Mouse (Mus musculus): Measurements from ENCODE around the gene Olfr1180. TPM values are rescaled to one million over a fixed set of nuclear protein-coding genes. Genes with fewer than 3 reads are reported as not detected.
"Not testable (repeated sequence)": the region's sequence is repeated elsewhere in the genome, so short reads cannot be mapped to it uniquely, and the experiment has no call there.

Gene Olfr1180
- polyA plus RNA-seq (2012; rRNA removed): not detected in 2 replicates

DNA sequence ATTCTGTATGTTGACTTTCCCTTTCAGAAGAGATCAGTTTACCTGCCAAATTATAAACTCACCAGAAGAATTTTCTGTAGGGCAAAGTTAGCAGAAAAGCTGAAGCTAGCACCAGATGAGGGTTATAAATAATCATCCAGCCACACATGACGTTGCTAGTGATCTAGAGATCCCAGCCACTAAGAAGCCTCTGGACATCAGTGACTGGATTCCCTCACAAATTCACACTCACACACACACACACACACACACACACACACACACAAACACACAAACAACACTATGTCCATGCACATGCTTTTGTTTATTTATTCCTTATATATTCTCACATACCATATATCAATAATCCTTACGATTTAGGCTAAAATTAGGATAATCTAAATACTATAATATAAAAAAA, at the start of gene Olfr1180:
Gene Olfr1180 (minus strand): TSS at position 101 of the 400 bp plus-strand sequence.
- TF ChIP-seq CTCF (IDR thresholded peaks at IDR 0.05; ENCODE audit: insufficient read depth, low read length): no peak
- no peak for TF ChIP-seq POLR2A (IDR thresholded peaks at IDR 0.05; ENCODE audit: borderline replicate concordance, extremely low read depth, low read depth, low read length)
- 65% methylated on average over 2 of the region's 2 CpGs for WGBS
- DNase-seq: no peak
- Histone ChIP-seq H3K4me3 (replicated peaks; ENCODE audit: extremely low read depth, low read depth, low read length) (no peak within 1 kb of the TSS), H3K4me1 (ENCODE audit: control insufficient read depth, insufficient read depth, low read length) (no peaks in the 10 kb centered on the region)

- H3K4me3 ChIP-seq (replicated peaks; ENCODE audit: extremely low read depth, low read depth, low read length); H3K4me1 ChIP-seq (ENCODE audit: control insufficient read depth, insufficient read depth, low read length); DNase-seq: not testable (repeated sequence)
- WGBS: 87% methylated on average over 1 of the region's 1 CpGs
Measured at GRCm38 (mm10) chr2:88454567-88454966, 35.6 kb upstream of the Olfr1180 start, which contains the start of gene Olfr1183. TSS of gene Olfr1183 (plus strand) at chr2:88454867.

DNA sequence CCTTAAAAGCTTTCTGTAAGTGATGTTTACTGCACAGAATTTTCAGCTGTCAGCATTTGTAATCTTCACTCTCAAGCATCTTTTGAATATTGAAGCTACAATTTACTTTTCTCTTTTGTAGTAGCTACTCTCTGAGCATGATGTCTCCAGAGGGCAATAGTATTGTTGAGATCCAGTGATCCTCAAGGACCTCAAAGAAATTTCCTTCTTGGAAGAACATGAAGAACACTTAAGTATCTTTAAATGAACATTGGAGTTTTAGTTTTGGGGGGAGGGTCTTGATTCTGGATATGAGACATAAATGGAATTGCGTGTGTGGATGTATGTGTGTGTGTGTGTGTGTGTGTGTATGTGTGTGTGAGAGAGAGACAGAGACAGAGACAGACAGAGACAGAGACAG, 30.1 kb upstream of the Olfr1180 start, which contains the start of gene Gm13757:
Gene Gm13757 (minus strand): TSS at position 101 of the 400 bp plus-strand sequence.
- TF ChIP-seq CTCF (IDR thresholded peaks at IDR 0.05; ENCODE audit: insufficient read depth, low read length) (no peak), POLR2A (IDR thresholded peaks at IDR 0.05; ENCODE audit: borderline replicate concordance, extremely low read depth, low read depth, low read length) (no peak)
- DNase-seq: no peak
- H3K4me3 ChIP-seq (replicated peaks; ENCODE audit: extremely low read depth, low read depth, low read length): no peak within 1 kb of the TSS
- no peaks in the 10 kb centered on the region for H3K4me1 ChIP-seq (ENCODE audit: control insufficient read depth, insufficient read depth, low read length)
- 93% methylated on average over 1 of the region's 1 CpGs for WGBS

DNA sequence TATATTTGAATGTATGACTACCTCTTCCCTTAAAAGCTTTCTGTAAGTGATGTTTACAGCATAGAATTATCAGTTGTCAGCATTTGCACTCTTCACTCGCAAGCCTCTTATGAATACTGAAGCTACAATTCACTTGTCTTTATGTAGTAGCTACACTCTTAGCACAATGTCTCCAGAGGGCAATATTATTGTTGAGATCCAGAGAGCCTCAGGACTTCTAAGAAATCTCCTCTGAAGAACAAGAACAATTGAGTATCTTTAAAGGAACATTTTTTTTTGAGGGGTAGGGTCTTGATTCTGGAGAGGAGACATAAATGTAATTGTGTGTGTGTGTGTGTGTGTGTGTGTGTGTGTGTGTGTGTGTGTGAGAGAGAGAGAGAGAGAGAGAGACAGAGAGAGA, 7.1 kb upstream of the Olfr1180 start, which contains the start of gene Olfr1181:
Gene Olfr1181 (minus strand): TSS at position 101 of the 400 bp plus-strand sequence.
- no peak for TF ChIP-seq POLR2A (IDR thresholded peaks at IDR 0.05; ENCODE audit: borderline replicate concordance, extremely low read depth, low read depth, low read length)
- no peak for TF ChIP-seq CTCF (IDR thresholded peaks at IDR 0.05; ENCODE audit: insufficient read depth, low read length)
- Histone ChIP-seq H3K4me3 (replicated peaks; ENCODE audit: extremely low read depth, low read depth, low read length) (no peak within 1 kb of the TSS), H3K4me1 (ENCODE audit: control insufficient read depth, insufficient read depth, low read length) (no peaks in the 10 kb centered on the region)
- 73% methylated on average over 1 of the region's 1 CpGs for WGBS
- no peak for DNase-seq

DNA sequence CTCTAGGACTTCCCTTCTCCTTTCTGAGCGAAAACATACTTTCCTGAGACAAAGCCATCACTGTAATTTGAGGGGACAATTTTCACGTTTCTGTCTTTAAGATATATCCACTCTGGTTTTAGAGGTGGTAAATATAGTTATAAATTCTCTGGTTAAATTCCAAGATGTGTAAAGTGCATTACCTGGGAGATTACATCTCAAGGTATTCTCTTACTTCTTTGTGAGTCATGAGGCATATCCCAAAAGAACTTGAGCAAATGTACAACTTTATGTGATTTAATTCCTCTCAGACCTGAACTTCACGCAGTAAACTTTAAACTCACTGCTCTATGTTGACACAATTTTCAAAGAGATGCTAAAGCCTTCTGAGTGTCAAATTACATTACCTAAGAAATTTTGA, 12.6 kb downstream of the Olfr1180 start, which contains the start of gene Olfr1179:
Gene Olfr1179 (minus strand): TSS at position 101 of the 400 bp plus-strand sequence.
- H3K4me3 ChIP-seq (replicated peaks; ENCODE audit: extremely low read depth, low read depth, low read length): no peak within 1 kb of the TSS
- 63% methylated on average over 3 of the region's 3 CpGs for WGBS
- DNase-seq: no peak
- TF ChIP-seq POLR2A (IDR thresholded peaks at IDR 0.05; ENCODE audit: borderline replicate concordance, extremely low read depth, low read depth, low read length): no peak
- no peak for TF ChIP-seq CTCF (IDR thresholded peaks at IDR 0.05; ENCODE audit: insufficient read depth, low read length)
- H3K4me1 ChIP-seq (ENCODE audit: control insufficient read depth, insufficient read depth, low read length): no peaks in the 10 kb centered on the region

DNA sequence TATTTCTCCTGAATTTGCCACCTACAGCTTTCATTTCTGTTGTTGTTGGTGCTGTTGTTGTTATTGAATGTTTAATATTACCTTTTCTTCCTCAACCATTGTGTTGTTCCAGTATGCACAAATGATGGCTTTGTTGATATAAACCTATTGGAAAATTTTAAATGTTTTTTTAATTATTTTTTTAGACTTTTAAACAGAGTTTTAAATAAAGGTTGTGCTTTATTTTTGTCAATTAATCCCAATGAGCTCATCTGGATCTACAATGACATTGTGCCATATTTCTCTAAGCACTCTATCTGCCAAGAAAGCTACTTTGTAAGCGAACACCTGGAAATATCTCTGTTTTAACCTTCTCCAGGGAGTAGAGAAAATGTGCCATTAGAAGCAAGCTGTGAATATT, 32.2 kb downstream of the Olfr1180 start, which contains the start of gene Olfr1178:
Gene Olfr1178 (plus strand): TSS at position 301 of the 400 bp plus-strand sequence.
- TF ChIP-seq CTCF (IDR thresholded peaks at IDR 0.05; ENCODE audit: insufficient read depth, low read length) (no peak), POLR2A (IDR thresholded peaks at IDR 0.05; ENCODE audit: borderline replicate concordance, extremely low read depth, low read depth, low read length) (no peak)
- 78% methylated on average over 1 of the region's 1 CpGs for WGBS
- no peak within 1 kb of the TSS for H3K4me3 ChIP-seq (replicated peaks; ENCODE audit: extremely low read depth, low read depth, low read length)
- no peaks in the 10 kb centered on the region for H3K4me1 ChIP-seq (ENCODE audit: control insufficient read depth, insufficient read depth, low read length)
- DNase-seq: no peak

Other genes starting within 250 kb of the Olfr1180 start
- gene Olfr1168, start 237.3 kb downstream of the Olfr1180 start, polyA plus RNA-seq (2012; rRNA removed): not detected in 2 replicates
- gene Olfr1170, start 190.8 kb downstream of the Olfr1180 start, polyA plus RNA-seq (2012; rRNA removed): not detected in 2 replicates
- not detected in 2 replicates for gene Olfr1173, start 139.3 kb downstream of the Olfr1180 start, polyA plus RNA-seq (2012; rRNA removed)
- not detected in 2 replicates for gene Olfr1174-ps, start 104.0 kb downstream of the Olfr1180 start, polyA plus RNA-seq (2012; rRNA removed)
- gene Olfr1175-ps, start 91.9 kb downstream of the Olfr1180 start, polyA plus RNA-seq (2012; rRNA removed): not detected in 2 replicates
- not detected in 2 replicates for gene Olfr1176, start 82.4 kb downstream of the Olfr1180 start, polyA plus RNA-seq (2012; rRNA removed)
- gene Olfr1177-ps, start 72.7 kb downstream of the Olfr1180 start, polyA plus RNA-seq (2012; rRNA removed): not detected in 2 replicates
- gene Olfr1178, start 32.1 kb downstream of the Olfr1180 start, polyA plus RNA-seq (2012; rRNA removed): not detected in 2 replicates
- gene Olfr1179, start 12.7 kb downstream of the Olfr1180 start, polyA plus RNA-seq (2012; rRNA removed): not detected in 2 replicates
- not detected in 2 replicates for gene Olfr1181, start 7.0 kb upstream of the Olfr1180 start, polyA plus RNA-seq (2012; rRNA removed)
- not detected in 2 replicates for gene Gm13757, start 30.0 kb upstream of the Olfr1180 start, polyA plus RNA-seq (2012; rRNA removed)
- not detected in 2 replicates for gene Olfr1183, start 35.7 kb upstream of the Olfr1180 start, polyA plus RNA-seq (2012; rRNA removed)
- gene Olfr1184, start 64.4 kb upstream of the Olfr1180 start, polyA plus RNA-seq (2012; rRNA removed): not detected in 2 replicates
- not detected in 2 replicates for gene Olfr1185-ps1, start 74.2 kb upstream of the Olfr1180 start, polyA plus RNA-seq (2012; rRNA removed)
- gene Olfr1186, start 99.4 kb upstream of the Olfr1180 start, polyA plus RNA-seq (2012; rRNA removed): not detected in 2 replicates
- not detected in 2 replicates for gene Olfr1188, start 137.8 kb upstream of the Olfr1180 start, polyA plus RNA-seq (2012; rRNA removed)
- not detected in 2 replicates for gene Olfr1189, start 167.3 kb upstream of the Olfr1180 start, polyA plus RNA-seq (2012; rRNA removed)
- gene Olfr1191-ps1, start 221.4 kb upstream of the Olfr1180 start, polyA plus RNA-seq (2012; rRNA removed): not detected in 2 replicates
- gene Olfr1192-ps1, start 229.4 kb upstream of the Olfr1180 start, polyA plus RNA-seq (2012; rRNA removed): not detected in 2 replicates